21 mouse cellular contexts compared by ENCODE assay signal in the genomic region with DNA sequence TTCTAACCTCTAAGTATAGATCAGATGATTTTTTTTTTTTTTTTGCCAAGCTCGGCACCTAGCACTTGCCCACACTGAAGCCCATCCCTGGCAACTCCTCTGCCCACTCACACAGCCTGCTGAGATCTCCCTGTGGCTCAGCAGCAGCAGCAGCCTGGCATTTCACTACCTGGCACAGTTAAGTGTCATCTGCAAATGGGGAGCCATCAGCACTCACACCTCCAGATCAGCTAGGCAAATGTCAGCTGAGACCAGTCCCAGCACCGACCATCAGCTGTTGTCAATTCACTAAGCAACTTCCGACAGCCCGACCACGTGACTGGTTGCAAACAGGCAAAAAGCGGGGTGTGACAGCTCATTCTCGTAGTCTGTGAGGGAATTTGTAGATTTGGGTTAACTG.
DNase-seq lines count a peak whose midpoint lies in the region; ATAC-seq and TF ChIP-seq lines count a peak whose summit lies in the region.
"Had no signal": no experiment of that assay in that cellular context is flagged by ENCODE, and none has a peak within 500 bp of the region (broad histone marks: within the 10 kb centered on the region; RNA-seq: fewer than 3 reads in every experiment).

No protein-coding gene starts in this region.

- no peak overlapping the region for H3K9ac ChIP-seq in neural tube, embryonic 15.5 days (replicated peaks)
- no peak overlapping the region for H3K9ac ChIP-seq in intestine, embryonic 15.5 days
- H3K9ac ChIP-seq: embryonic facial prominence, embryonic 13.5 days; hindbrain, embryonic 14.5 days; limb, embryonic 15.5 days had no signal

- ATAC-seq in frontal cortex, adult (ENCODE audit: low TSS enrichment) = peak; percentile 97
- ATAC-seq in neural tube, embryonic 15.5 days (ENCODE audit: low FRiP score) = no peak
- no peak for ATAC-seq in intestine, embryonic 15.5 days

- H3K4me3 ChIP-seq in neural tube, embryonic 15.5 days (replicated peaks) = no peak overlapping the region
- H3K4me3 ChIP-seq in cerebellum, adult 2 months (replicated peaks; ENCODE audit: insufficient read depth, low read depth, low read length) = no peak overlapping the region
- H3K4me3 ChIP-seq in intestine, embryonic 15.5 days (replicated peaks) = no peak overlapping the region
- H3K4me3 ChIP-seq: embryonic facial prominence, embryonic 13.5 days; gastrocnemius, adult 2 months; heart, adult 2 months; limb, embryonic 15.5 days had no signal

- intact Hi-C loops in left cerebral cortex, postnatal 25 days (cut with DNase I) = loop anchor here (1.0 kb wide), 1 partner anchor 77 kb away; no protein-coding TSS in a partner anchor

- no peak for TF ChIP-seq POLR2A in cerebellum, adult 2 months (IDR thresholded peaks at IDR 0.05; ENCODE audit: borderline replicate concordance, insufficient read depth, low read length)

- 85% methylated on average over 7 of the region's 7 CpGs for WGBS in neural tube, embryonic 15.5 days
- 47% methylated on average over 7 of the region's 7 CpGs for WGBS in cerebellum, adult 2 months
- WGBS in intestine, embryonic 15.5 days = 70% methylated on average over 7 of the region's 7 CpGs

- DNase-seq in R1 (ENCODE audit: low read depth, low spot score) = peak; percentile 15
- peak; percentile 20 to 27 for DNase-seq in layer of hippocampus, postnatal 10 days (ENCODE audit: low spot score in 2 of 2)
- DNase-seq in left cerebral cortex, postnatal 25 days (ENCODE audit: low spot score in 2 of 2) = peak; percentile 58 to 92
- no peak for DNase-seq in retina, postnatal 1 day
- no peak for DNase-seq in cerebellum, adult 2 months
- DNase-seq: adrenal gland, postnatal 36 days; gastrocnemius, adult 2 months; heart, adult 2 months; kidney, adult 11 months; kidney, postnatal 25 days; lung, adult 2 months; midbrain, embryonic 14.5 days; thymus, postnatal 25 days had no signal

- no peaks in the 10 kb centered on the region for H3K4me1 ChIP-seq in neural tube, embryonic 15.5 days
- no peaks in the 10 kb centered on the region for H3K4me1 ChIP-seq in cerebellum, adult 2 months (ENCODE audit: control insufficient read depth, insufficient read depth, low read length)
- no peaks in the 10 kb centered on the region for H3K4me1 ChIP-seq in intestine, embryonic 15.5 days (replicated peaks)
- H3K4me1 ChIP-seq: embryonic facial prominence, embryonic 13.5 days; limb, embryonic 15.5 days had no signal

- no peaks in the 10 kb centered on the region for H3K36me3 ChIP-seq in neural tube, embryonic 15.5 days
- no peaks in the 10 kb centered on the region for H3K36me3 ChIP-seq in intestine, embryonic 15.5 days
- H3K36me3 ChIP-seq: embryonic facial prominence, embryonic 13.5 days; limb, embryonic 15.5 days had no signal

- TF ChIP-seq CTCF in cerebellum, adult 2 months (IDR thresholded peaks at IDR 0.05; ENCODE audit: borderline replicate concordance, insufficient read depth, low read depth, low read length) = no peak

- H3K27me3 ChIP-seq in neural tube, embryonic 15.5 days (replicated peaks) = no peaks in the 10 kb centered on the region
- no peaks in the 10 kb centered on the region for H3K27me3 ChIP-seq in cerebellum, adult 2 months (ENCODE audit: control insufficient read depth, insufficient read depth, low read length)
- H3K27me3 ChIP-seq in intestine, embryonic 15.5 days (replicated peaks) = no peaks in the 10 kb centered on the region
- H3K27me3 ChIP-seq: embryonic facial prominence, embryonic 13.5 days; limb, embryonic 15.5 days had no signal

- no peak overlapping the region for H3K27ac ChIP-seq in neural tube, embryonic 15.5 days (replicated peaks)
- no peak overlapping the region for H3K27ac ChIP-seq in cerebellum, adult 2 months (ENCODE audit: insufficient read depth, low read length)
- H3K27ac ChIP-seq in intestine, embryonic 15.5 days = no peak overlapping the region
- H3K27ac ChIP-seq: embryonic facial prominence, embryonic 13.5 days; gastrocnemius, adult 2 months; heart, adult 2 months; hindbrain, embryonic 14.5 days; limb, embryonic 15.5 days; macrophage; stomach, postnatal 0 days had no signal

- no peaks in the 10 kb centered on the region for H3K9me3 ChIP-seq in neural tube, embryonic 15.5 days (replicated peaks)
- H3K9me3 ChIP-seq in intestine, embryonic 15.5 days = no peaks in the 10 kb centered on the region
- H3K9me3 ChIP-seq: limb, embryonic 15.5 days had no signal

- H3K4me2 ChIP-seq in neural tube, embryonic 15.5 days = no peak overlapping the region
- no peak overlapping the region for H3K4me2 ChIP-seq in intestine, embryonic 15.5 days (replicated peaks)
- H3K4me2 ChIP-seq: embryonic facial prominence, embryonic 13.5 days; hindbrain, embryonic 14.5 days; limb, embryonic 15.5 days had no signal

Comparison
In these comparisons a context has a peak if more than half of its experiments do, and no peak if none do; other contexts are left out.
1. DNase-seq: peak in R1 (single experiment), layer of hippocampus, postnatal 10 days (2 of 2) and left cerebral cortex, postnatal 25 days (2 of 2); none in retina, postnatal 1 day (single experiment) and cerebellum, adult 2 months (0 of 2).